Mouse (Mus musculus) lung, postnatal 0 days (tissue): Measurements from ENCODE around the gene Fto. TPM values are rescaled to one million over a fixed set of nuclear protein-coding genes. Genes with fewer than 3 reads are reported as not detected.

ENCODE experiments used
- ATAC-seq: fragments of 200-750 bp; cut with Nextera tagmentation; 2 replicates; pipeline ENCODE4 v1.8.0; 2017; ENCODE audit warnings: moderate library complexity
- DNase-seq: peaks from one replicate; pipeline ENCODE4 v3.0.0-alpha.2; 2016; ENCODE audit warnings: low spot score
- H3K27ac ChIP-seq: fragments of 300-500 bp; sonication (generic); 2 replicates; pipeline ENCODE4 v1.5.1; 2014; ENCODE audit warnings: antibody characterized with exemption, mild to moderate bottlenecking, low read length, mixed read lengths
- H3K27me3 ChIP-seq: fragments of 300-500 bp; sonication (generic); replicated peaks from 2 replicates; pipeline ENCODE4 v1.6.1; 2014; ENCODE audit warnings: low read length, mixed read lengths; ENCODE audit not compliant: insufficient read depth
- H3K36me3 ChIP-seq: fragments of 300-500 bp; sonication (generic); 2 replicates; pipeline ENCODE4 v1.6.1; 2014; ENCODE audit warnings: low read length, mixed read lengths; ENCODE audit not compliant: insufficient read depth
- H3K4me1 ChIP-seq: fragments of 300-500 bp; sonication (generic); 2 replicates; pipeline ENCODE4 v1.6.1; 2014; ENCODE audit warnings: antibody characterized with exemption, low read depth, low read length, mixed read lengths; ENCODE audit not compliant: insufficient read depth
- H3K4me2 ChIP-seq: fragments of 300-500 bp; sonication (generic); replicated peaks from 2 replicates; pipeline ENCODE4 v1.6.1; 2014; ENCODE audit warnings: low read depth, mild to moderate bottlenecking, low read length, moderate library complexity, mixed read lengths
- H3K4me3 ChIP-seq: fragments of 300-500 bp; sonication (generic); 2 replicates; pipeline ENCODE4 v1.5.1; 2014; ENCODE audit warnings: low read depth, low read length
- H3K9ac ChIP-seq: fragments of 300-500 bp; sonication (generic); replicated peaks from 2 replicates; pipeline ENCODE4 v1.6.1; 2014; ENCODE audit warnings: low read depth, mild to moderate bottlenecking
- H3K9me3 ChIP-seq: fragments of 300-500 bp; sonication (generic); 2 replicates; pipeline ENCODE4 v1.6.1; 2016; ENCODE audit warnings: low read length, mixed read lengths
- CTCF ChIP-seq: IDR thresholded peaks from 2 replicates; pipeline ENCODE4 v1.5.1; 2016; ENCODE audit warnings: antibody characterized with exemption, mild to moderate bottlenecking
- EP300 ChIP-seq: IDR thresholded peaks from 2 replicates; pipeline ENCODE4 v1.6.1; 2016; ENCODE audit warnings: antibody characterized with exemption, mild to moderate bottlenecking, control low read depth
- WGBS: fragments of 180-500 bp; shearing (Covaris S2); extraction: QIAGEN DNeasy Blood & Tissue Kit; methylation state at CpG from one replicate; pipeline ENCODE4 v1.1.7; 2014; 5-methylcytosine and 5-hydroxymethylcytosine counted together
- polyA plus RNA-seq: library from polyadenylated mRNA; unstranded; fragments of >200 nt; fragmentation: Nextera tagmentation; extraction: Ambion mirVana; gene quantifications from 2 replicates; pipeline ENCODE4 v1.2.1, GENCODE M21; 2015

Gene Fto
- polyA plus RNA-seq, 1 experiment from 2014 or later, result 29.8 TPM

GRCm38 (mm10) chr8:91640471-91640870, 327.1 kb downstream of the Fto start:
- WGBS, result 69% methylated on average over 7 of the region's 7 CpGs
- Histone ChIP-seq H3K4me3 (no peak overlapping the region), H3K9ac (no peak overlapping the region), H3K4me2 (no peak overlapping the region), H3K36me3 (no peaks in the 10 kb centered on the region), H3K27me3 (no peaks in the 10 kb centered on the region), H3K9me3 (no peaks in the 10 kb centered on the region), H3K4me1 (no peaks in the 10 kb centered on the region), H3K27ac (no peak overlapping the region)
- ATAC-seq, result no peak
- TF ChIP-seq CTCF (no peak), EP300 (no peak)
- no peak for DNase-seq

DNA sequence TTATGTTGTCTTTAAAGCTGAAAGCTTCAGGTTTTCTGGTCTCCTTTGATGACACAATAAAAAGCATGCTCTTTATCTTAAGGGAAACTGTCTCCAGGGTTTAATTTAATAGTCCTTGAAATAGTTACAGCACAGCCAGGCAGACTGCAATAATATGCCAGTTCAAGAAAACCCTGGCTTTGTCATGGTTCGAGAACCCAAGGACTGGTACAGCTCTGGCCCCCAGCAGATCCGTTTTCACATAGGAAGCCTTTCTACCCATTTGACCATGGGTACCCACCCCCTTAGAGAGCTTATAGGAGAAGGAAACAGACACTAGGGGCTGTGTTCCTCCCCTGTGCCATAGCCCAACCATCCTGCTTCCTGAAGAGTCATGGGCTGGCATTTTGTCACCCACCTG, 332.2 kb downstream of the Fto start:
- Histone ChIP-seq H3K4me1 (no peaks in the 10 kb centered on the region), H3K27me3 (no peaks in the 10 kb centered on the region), H3K9me3 (no peaks in the 10 kb centered on the region), H3K4me3 (no peak overlapping the region), H3K27ac (no peak overlapping the region), H3K36me3 (no peaks in the 10 kb centered on the region), H3K4me2 (no peak overlapping the region), H3K9ac (no peak overlapping the region)
- WGBS, result 74% methylated on average over 2 of the region's 2 CpGs
- TF ChIP-seq EP300 (no peak), CTCF (no peak)
- DNase-seq (no peak), ATAC-seq (no peak)

- no peaks in the 10 kb centered on the region for H3K4me1 ChIP-seq
- H3K36me3 ChIP-seq, result no peaks in the 10 kb centered on the region
- TF ChIP-seq CTCF, result no peak
- TF ChIP-seq EP300, result no peak
- DNase-seq (no peak), ATAC-seq (no peak)
- no peak overlapping the region for H3K9ac ChIP-seq
- H3K4me3 ChIP-seq, result no peak overlapping the region
- H3K27ac ChIP-seq, result no peak overlapping the region
- H3K9me3 ChIP-seq, result no peaks in the 10 kb centered on the region
- H3K27me3 ChIP-seq, result no peaks in the 10 kb centered on the region
- no peak overlapping the region for H3K4me2 ChIP-seq
- WGBS, result 87% methylated on average over 11 of the region's 11 CpGs
Observed at GRCm38 (mm10) chr8:91647959-91648358, 334.6 kb downstream of the Fto start.

DNA sequence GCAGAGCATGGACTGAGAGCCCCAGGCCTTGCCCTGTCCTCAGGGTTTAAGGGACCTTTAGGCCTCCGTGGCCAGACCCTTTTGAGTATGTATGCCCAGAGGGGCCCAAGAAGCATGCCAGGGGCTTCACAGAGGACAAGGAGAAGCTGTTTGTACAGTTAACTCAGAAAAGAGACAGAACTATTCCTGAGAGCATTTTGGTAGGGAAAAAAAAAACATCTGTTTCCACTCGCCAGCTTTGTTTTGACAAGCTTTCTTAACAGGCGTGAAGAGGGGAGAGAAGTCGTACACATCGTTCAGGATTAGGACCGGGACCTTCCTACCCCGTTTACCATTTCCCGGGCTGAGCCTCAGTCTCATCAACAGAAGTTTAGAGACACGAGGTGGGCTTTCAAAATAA, 335.5 kb downstream of the Fto start:
- no peak overlapping the region for H3K9ac ChIP-seq
- ATAC-seq (no peak), DNase-seq (no peak)
- H3K36me3 ChIP-seq, result no peaks in the 10 kb centered on the region
- WGBS, result 37% methylated on average over 9 of the region's 9 CpGs
- no peak overlapping the region for H3K4me2 ChIP-seq
- no peak overlapping the region for H3K4me3 ChIP-seq
- no peak overlapping the region for H3K27ac ChIP-seq
- no peaks in the 10 kb centered on the region for H3K9me3 ChIP-seq
- H3K4me1 ChIP-seq, result no peaks in the 10 kb centered on the region
- no peak for TF ChIP-seq CTCF
- TF ChIP-seq EP300, result no peak
- no peaks in the 10 kb centered on the region for H3K27me3 ChIP-seq

DNA sequence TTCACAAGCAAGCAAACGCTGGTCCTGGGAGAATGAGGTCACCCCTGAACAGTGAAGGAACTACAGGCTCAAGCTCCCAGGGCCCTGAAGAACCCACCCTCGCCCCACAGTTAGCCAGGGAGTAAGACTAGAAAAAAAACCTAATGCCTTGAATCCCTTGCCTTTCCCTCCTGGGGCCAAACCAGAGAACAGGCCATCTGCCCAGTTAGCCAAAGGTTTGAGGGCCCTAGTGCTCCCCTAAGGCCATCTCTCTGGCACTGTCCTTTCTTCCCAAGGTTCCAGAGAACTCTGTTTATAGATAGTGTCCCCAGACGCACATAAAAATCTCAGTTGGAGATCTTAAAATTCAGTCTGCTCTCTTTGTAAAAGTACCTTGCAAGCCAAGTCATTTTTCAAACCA, 340.2 kb downstream of the Fto start:
- no peaks in the 10 kb centered on the region for H3K4me1 ChIP-seq

DNA sequence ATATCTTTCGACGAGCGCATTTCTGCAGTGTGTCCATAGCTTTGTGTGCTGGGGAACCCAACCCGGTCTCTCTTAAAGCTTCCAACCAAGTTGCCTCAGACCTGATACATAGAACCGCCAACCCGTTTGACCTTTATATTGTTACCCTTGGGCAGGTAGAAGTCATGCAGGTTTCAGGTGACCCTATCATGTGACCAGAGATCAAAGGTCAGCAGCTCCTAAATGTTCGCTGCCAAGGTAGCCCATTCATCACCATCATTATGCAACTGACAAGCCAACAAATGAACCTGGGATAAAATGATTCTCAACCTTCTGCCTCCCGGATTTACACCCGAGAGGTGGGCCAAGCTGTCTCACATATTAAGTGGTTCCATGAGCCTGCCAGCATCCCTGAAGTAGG, 344.1 kb downstream of the Fto start:
- no peaks in the 10 kb centered on the region for H3K4me1 ChIP-seq
- ATAC-seq, result no peak
- TF ChIP-seq CTCF (no peak), EP300 (no peak)

More for the DNA sequence above, 340.2 kb downstream of the Fto start:
- TF ChIP-seq EP300 (no peak), CTCF (no peak)
- WGBS, result 60% methylated on average over 3 of the region's 3 CpGs
- Histone ChIP-seq H3K27ac (no peak overlapping the region), H3K4me2 (no peak overlapping the region), H3K4me3 (no peak overlapping the region), H3K9ac (no peak overlapping the region), H3K36me3 (no peaks in the 10 kb centered on the region), H3K27me3 (no peaks in the 10 kb centered on the region), H3K9me3 (no peaks in the 10 kb centered on the region)
- DNase-seq (no peak), ATAC-seq (no peak)

DNA sequence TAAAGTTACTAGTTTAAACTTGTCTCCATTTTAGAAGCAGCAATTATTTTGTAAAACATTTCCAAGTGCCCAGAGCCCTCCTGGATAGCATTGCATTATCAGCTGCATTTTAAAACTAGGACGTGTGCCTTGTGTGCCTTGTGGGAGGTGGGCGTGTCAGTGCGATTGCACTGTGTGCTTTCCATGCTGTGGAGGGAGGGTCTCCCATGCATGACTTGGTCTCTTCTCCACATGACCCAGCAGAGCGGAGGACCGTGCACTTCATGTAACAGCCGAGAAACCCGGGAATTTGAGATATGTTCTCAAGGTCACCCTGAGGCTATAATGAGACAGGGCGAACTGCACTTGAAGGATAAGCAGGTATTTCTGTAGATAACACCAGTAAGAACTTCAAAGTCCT, 347.6 kb downstream of the Fto start:
- Histone ChIP-seq H3K9me3 (no peaks in the 10 kb centered on the region), H3K36me3 (no peaks in the 10 kb centered on the region), H3K4me2 (no peak overlapping the region), H3K4me3 (no peak overlapping the region), H3K4me1 (no peaks in the 10 kb centered on the region), H3K27ac (no peak overlapping the region), H3K27me3 (no peaks in the 10 kb centered on the region), H3K9ac (no peak overlapping the region)
- 58% methylated on average over 8 of the region's 8 CpGs for WGBS
- no peak for TF ChIP-seq EP300
- TF ChIP-seq CTCF, result no peak
- ATAC-seq (no peak), DNase-seq (no peak)

More for the DNA sequence above, 344.1 kb downstream of the Fto start:
- Histone ChIP-seq H3K9ac (no peak overlapping the region), H3K4me2 (no peak overlapping the region), H3K27ac (no peak overlapping the region), H3K4me3 (no peak overlapping the region), H3K27me3 (no peaks in the 10 kb centered on the region), H3K36me3 (no peaks in the 10 kb centered on the region), H3K9me3 (no peaks in the 10 kb centered on the region)
- WGBS, result 89% methylated on average over 9 of the region's 9 CpGs
- no peak for DNase-seq
